Mouse (Mus musculus) liver, embryonic 12.5 days (tissue): ENCODE results near the gene Arntl. TPM values are rescaled to one million over a fixed set of nuclear protein-coding genes. Genes with fewer than 3 reads are reported as not detected.

Source experiments
- ATAC-seq: fragments of 200-750 bp; cut with Nextera tagmentation; 2 replicates; pipeline ENCODE4 v1.8.0; 2017; ENCODE audit warnings: moderate number of reproducible peaks, mild to moderate bottlenecking, moderate library complexity
- H3K27ac ChIP-seq: fragments of 300-500 bp; sonication (generic); 2 replicates; pipeline ENCODE4 v1.5.1; 2016; ENCODE audit warnings: mild to moderate bottlenecking
- H3K27me3 ChIP-seq: fragments of 300-500 bp; sonication (generic); replicated peaks from 2 replicates; pipeline ENCODE4 v1.6.1; 2016; ENCODE audit warnings: mild to moderate bottlenecking, moderate library complexity
- H3K36me3 ChIP-seq: fragments of 300-500 bp; sonication (generic); 2 replicates; pipeline ENCODE4 v1.6.1; 2016; ENCODE audit warnings: mild to moderate bottlenecking, moderate library complexity
- H3K4me1 ChIP-seq: fragments of 300-500 bp; sonication (generic); 2 replicates; pipeline ENCODE4 v1.6.1; 2016
- H3K4me2 ChIP-seq: fragments of 300-500 bp; sonication (generic); 2 replicates; pipeline ENCODE4 v1.6.1; 2016; ENCODE audit warnings: mild to moderate bottlenecking, moderate library complexity
- H3K4me3 ChIP-seq: fragments of 300-500 bp; sonication (generic); 2 replicates; pipeline ENCODE4 v1.5.1; 2016; ENCODE audit warnings: mild to moderate bottlenecking, moderate library complexity
- H3K9ac ChIP-seq: fragments of 300-500 bp; sonication (generic); 2 replicates; pipeline ENCODE4 v1.6.1; 2016; ENCODE audit warnings: mild to moderate bottlenecking, moderate library complexity
- H3K9me3 ChIP-seq: fragments of 300-500 bp; sonication (generic); replicated peaks from 2 replicates; pipeline ENCODE4 v1.6.1; 2016; ENCODE audit warnings: mild to moderate bottlenecking, moderate library complexity
- WGBS: fragments of 180-500 bp; shearing (Covaris S2); methylation state at CpG from one replicate; pipeline ENCODE4 v1.1.7; 2016; ENCODE audit not compliant: insufficient replicate concordance; 5-methylcytosine and 5-hydroxymethylcytosine counted together
- polyA plus RNA-seq: library from polyadenylated mRNA; unstranded; fragments of >200 nt; fragmentation: Nextera tagmentation; extraction: Ambion mirVana; gene quantifications from 2 replicates; pipeline ENCODE4 v1.2.1, GENCODE M21; 2016

Arntl gene
- polyA plus RNA-seq, 1 experiment from 2014 or later = 5.4 TPM

DNA sequence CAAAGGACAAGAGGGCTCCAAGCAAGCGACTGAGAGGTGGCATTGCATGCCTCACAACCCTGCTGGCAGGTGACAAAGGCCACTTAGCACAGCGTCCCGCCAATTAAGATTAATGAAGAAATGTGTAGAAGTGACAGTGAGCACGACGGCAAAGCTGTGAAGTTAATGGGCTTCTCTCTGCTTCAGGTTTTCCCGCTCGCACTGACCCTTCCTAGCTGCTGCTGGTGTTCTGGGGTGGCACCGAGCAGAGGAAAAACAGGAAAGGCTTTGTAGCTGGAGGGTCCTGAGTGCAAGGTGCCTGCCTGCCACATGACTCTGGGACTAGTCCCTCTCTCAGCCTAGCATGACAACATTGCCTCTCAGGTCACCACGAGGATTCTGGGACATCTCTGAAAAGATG is 18.7 kb upstream of the Arntl start:
- no peaks in the 10 kb centered on the region for H3K9me3 ChIP-seq
- H3K27ac ChIP-seq = no peak overlapping the region
- H3K4me3 ChIP-seq = no peak overlapping the region
- no peaks in the 10 kb centered on the region; the same call in none of the 2 replicates for H3K27me3 ChIP-seq
- H3K4me1 ChIP-seq = no peaks in the 10 kb centered on the region
- ATAC-seq = no peak
- H3K36me3 ChIP-seq = no peaks in the 10 kb centered on the region
- H3K9ac ChIP-seq = no peak overlapping the region
- WGBS = 56% methylated on average over 9 of the region's 9 CpGs
- H3K4me2 ChIP-seq = no peak overlapping the region

DNA sequence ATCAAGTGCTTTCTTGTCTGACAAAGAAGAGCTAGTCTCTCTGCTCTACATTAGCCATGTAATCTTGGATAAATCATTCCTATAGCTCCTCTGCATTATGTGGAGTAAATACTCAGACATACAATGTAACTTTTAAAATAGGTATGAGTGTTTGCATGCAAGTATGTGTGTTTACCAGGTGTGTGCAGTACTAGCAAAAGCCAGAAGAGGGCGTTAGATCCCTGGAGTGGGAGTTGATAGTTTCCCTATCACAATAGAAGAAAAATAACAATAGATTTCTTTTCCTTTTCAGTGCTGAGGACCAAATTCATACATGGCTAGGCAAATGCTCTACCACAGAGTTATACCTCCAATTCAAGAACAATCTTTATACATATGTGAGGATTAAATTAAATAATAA is 15.5 kb upstream of the Arntl start:
- H3K27me3 ChIP-seq = no peaks in the 10 kb centered on the region
- no peaks in the 10 kb centered on the region for H3K9me3 ChIP-seq
- WGBS = 42% methylated on average over 1 of the region's 1 CpGs
- no peak for ATAC-seq
- H3K4me1 ChIP-seq = no peaks in the 10 kb centered on the region
- H3K4me3 ChIP-seq = no peak overlapping the region
- no peak overlapping the region for H3K27ac ChIP-seq
- H3K36me3 ChIP-seq = no peaks in the 10 kb centered on the region
- H3K4me2 ChIP-seq = no peak overlapping the region
- no peak overlapping the region for H3K9ac ChIP-seq

DNA sequence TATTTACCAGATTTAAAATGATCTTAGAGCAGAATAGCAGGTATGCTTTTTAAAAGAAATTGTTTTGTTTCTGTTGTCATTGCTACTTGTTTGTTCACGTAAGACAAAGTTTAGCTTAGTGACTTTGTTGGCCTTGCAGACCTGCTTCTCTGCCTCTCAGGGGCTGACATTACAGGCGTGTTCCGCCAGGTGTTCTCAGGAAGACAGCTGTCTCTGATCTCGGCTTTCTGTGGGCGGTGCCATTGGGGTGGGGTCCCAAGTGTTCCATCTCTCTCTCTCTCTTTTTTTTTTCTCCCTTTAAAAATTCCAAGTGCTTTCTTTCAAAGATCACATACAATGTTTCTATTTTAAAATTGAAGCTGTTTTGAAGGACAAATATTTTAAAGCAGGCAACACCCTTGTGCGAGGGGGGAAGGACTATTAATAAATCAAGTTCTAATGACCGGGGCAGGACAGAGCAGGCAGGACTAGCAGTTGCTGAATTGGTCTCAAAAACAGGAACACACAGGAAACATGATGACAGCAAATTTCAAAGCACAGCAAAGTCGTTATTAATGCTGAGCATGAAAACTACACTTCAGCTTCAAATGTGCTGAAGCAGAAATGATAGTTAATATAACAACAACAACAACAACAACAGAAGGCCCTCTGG is 14.4 kb upstream of the Arntl start:
- Histone ChIP-seq H3K27me3 (no peaks in the 10 kb centered on the region), H3K4me1 (peaks cover 6% of the 10 kb centered on the region; the same call in 1 of the 2 replicates), H3K9ac (no peak overlapping the region), H3K9me3 (no peaks in the 10 kb centered on the region), H3K4me3 (no peak overlapping the region), H3K4me2 (no peak overlapping the region), H3K27ac (no peak overlapping the region), H3K36me3 (no peaks in the 10 kb centered on the region)
- 45% methylated on average over 8 of the region's 8 CpGs for WGBS
- no peak for ATAC-seq

DNA sequence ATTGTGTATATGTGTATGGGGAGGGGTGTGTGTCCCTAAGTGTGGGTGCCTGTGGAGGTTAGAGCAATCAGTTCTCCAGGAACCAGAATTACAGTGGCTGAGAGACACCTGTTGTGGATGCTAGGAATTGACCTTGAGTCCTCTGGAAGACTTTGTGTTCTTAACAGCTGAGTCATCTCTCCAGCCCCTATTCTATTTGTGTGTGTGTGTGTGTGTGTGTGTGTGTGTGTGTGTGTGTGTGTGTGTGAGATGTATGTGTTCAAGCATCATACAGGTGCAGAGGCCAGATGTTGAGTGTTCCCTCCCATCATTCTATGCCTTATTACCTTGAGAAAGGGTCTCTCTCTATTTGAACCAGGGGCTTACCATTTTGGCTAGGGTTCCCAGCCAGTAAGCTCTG is 13.4 kb upstream of the Arntl start:
- H3K27ac ChIP-seq = no peak overlapping the region
- no peak for ATAC-seq

GRCm38 (mm10) chr7:113195271-113195670 is 12.0 kb upstream of the Arntl start:
- Histone ChIP-seq H3K4me3 (no peak overlapping the region), H3K4me1 (peaks cover 6% of the 10 kb centered on the region; the same call in 1 of the 2 replicates), H3K9ac (no peak overlapping the region), H3K27me3 (peaks cover 7% of the 10 kb centered on the region; the same call in 1 of the 2 replicates), H3K4me2 (no peak overlapping the region), H3K9me3 (no peaks in the 10 kb centered on the region), H3K36me3 (no peaks in the 10 kb centered on the region), H3K27ac (no peak overlapping the region)
- no peak for ATAC-seq
- WGBS = 61% methylated on average over 2 of the region's 2 CpGs

More for the DNA sequence above, 13.4 kb upstream of the Arntl start:
- no peaks in the 10 kb centered on the region for H3K36me3 ChIP-seq
- peaks cover 6% of the 10 kb centered on the region; the same call in 1 of the 2 replicates for H3K4me1 ChIP-seq
- no peaks in the 10 kb centered on the region for H3K9me3 ChIP-seq
- no peaks in the 10 kb centered on the region for H3K27me3 ChIP-seq
- no peak overlapping the region for H3K4me3 ChIP-seq
- no peak overlapping the region for H3K4me2 ChIP-seq
- H3K9ac ChIP-seq = no peak overlapping the region

DNA sequence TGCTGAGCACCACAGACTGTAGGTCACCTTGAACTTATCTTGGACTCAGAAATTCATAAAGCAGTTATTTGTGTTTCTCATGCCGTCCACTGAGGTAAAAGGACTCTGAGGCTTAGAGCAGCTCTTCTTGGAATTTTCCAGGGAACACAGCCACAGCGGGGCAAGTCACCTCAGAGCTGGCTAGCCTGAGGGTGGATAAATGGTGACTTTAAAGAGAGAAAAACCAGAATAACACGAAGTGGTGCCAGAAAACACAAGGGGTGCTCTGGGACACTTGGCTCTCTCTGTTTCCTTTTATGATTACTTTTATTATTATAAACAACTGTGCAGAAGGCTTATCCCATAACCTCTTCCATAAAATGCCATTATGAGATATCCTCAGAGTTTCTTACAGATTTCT is 11.1 kb upstream of the Arntl start:
- Histone ChIP-seq H3K9ac (no peak overlapping the region), H3K4me3 (no peak overlapping the region), H3K4me2 (no peak overlapping the region), H3K27ac (no peak overlapping the region), H3K9me3 (no peaks in the 10 kb centered on the region), H3K36me3 (no peaks in the 10 kb centered on the region), H3K27me3 (peaks cover 11% of the 10 kb centered on the region), H3K4me1 (peaks cover 6% of the 10 kb centered on the region; the same call in 1 of the 2 replicates)
- ATAC-seq = no peak
- WGBS = 66% methylated on average over 3 of the region's 3 CpGs

GRCm38 (mm10) chr7:113197161-113197775 is 10.0 kb upstream of the Arntl start:
- Histone ChIP-seq H3K4me1 (peaks cover 6% of the 10 kb centered on the region; the same call in 1 of the 2 replicates), H3K4me3 (no peak overlapping the region), H3K4me2 (peak overlapping the region; percentile 6; the same call in 1 of the 2 replicates), H3K27ac (no peak overlapping the region), H3K36me3 (no peaks in the 10 kb centered on the region), H3K27me3 (peaks cover 21% of the 10 kb centered on the region), H3K9ac (no peak overlapping the region), H3K9me3 (no peaks in the 10 kb centered on the region)
- 0 out of 2 replicates have a peak, but pooled peaks have one; percentile 27 for ATAC-seq
- WGBS = 22% methylated on average over 10 of the region's 10 CpGs

DNA sequence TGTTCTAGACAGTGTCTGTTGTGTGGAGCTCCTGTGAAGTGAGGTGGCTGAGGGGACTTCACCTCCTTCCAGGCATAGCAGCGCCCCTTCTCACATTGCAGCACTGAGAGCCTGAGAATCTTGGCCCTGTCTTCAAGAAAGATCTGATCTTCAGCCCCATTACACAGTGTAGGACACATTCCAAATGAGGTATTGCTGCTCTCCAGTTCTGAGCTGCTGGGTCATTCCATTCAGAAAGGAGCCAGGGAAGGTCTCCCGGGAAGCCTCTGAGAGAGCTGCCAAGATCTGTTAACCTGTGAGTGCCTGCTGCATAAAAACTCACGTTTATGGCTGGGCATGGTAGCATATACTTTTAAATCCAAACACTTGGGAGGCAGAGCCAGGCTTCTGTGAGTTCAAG is 5.7 kb upstream of the Arntl start:
- no peaks in the 10 kb centered on the region for H3K9me3 ChIP-seq
- no peak for ATAC-seq
- H3K36me3 ChIP-seq = no peaks in the 10 kb centered on the region
- peaks cover 60% of the 10 kb centered on the region for H3K27me3 ChIP-seq
- H3K4me3 ChIP-seq = no peak overlapping the region
- no peak overlapping the region for H3K27ac ChIP-seq
- H3K4me1 ChIP-seq = peaks cover 6% of the 10 kb centered on the region; the same call in 1 of the 2 replicates
- H3K4me2 ChIP-seq = no peak overlapping the region
- WGBS = 43% methylated on average over 3 of the region's 3 CpGs
- H3K9ac ChIP-seq = no peak overlapping the region

DNA sequence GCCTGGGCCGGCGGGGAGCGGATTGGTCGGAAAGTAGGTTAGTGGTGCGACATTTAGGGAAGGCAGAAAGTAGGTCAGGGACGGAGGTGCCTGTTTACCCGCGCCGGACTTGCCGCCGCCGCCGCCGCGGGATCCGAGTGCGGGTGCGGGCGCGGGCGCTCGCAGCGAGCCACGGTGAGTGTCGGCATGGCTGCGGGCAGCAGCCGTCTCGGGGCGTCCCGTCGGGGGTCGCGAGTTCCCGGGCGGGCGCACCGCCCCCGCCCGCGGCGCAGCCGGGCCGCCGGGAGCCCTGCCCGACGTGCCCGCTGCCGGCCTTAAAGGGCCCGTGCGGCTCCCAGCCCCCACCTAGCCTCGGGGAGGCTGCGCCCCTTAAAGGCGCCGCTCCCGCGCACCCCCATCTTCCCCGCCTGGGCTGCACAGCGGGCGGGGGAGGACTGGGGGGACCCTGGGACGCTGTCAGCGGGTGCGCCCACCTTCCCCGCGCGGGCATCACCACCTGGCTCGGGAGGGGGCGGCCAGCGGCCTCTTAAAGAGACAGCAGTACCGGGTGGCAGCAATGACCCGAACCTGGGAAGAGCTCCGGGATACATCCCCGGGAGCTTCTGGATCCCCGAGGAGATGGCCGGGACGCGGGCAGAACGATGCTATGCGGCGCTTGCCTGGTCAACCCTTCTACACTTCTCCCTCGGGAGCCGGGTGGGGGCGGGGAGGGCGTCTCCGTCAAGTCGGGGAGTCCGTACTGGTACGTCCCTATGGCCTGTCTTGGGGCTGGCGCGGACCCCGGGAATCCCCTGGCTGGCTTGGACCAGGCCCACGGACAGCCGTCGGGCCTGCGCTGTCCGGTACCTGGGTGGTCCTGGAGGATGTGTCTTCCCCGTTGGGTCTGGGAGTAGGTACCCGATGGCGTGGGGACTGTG is 464 bp downstream of the Arntl start:
- 0 out of 2 replicates have a peak overlapping the region, but pooled peaks have one; percentile 56 for H3K27ac ChIP-seq

DNA sequence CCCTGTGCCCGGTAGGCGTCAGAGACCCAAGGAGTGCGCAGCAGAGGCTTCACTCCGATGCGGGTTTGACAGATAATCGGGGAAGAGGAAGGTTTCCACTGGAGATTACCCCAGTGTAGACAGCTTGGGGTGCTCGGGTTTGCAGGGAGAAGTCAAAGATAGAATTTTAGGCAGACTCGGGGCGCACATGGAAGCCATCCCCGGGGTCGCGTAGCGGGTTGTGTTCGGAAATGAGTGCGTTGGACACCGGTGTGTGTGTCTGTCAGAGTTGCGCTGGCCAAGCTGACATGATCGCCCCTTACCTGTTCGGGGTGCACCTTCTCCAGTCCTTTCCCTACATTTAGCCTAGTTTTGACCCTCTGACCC is 1.1 kb downstream of the Arntl start:
- Histone ChIP-seq H3K27me3 (peaks cover 83% of the 10 kb centered on the region), H3K4me2 (peak overlapping the region; percentile 81), H3K9ac (no peak overlapping the region), H3K36me3 (no peaks in the 10 kb centered on the region), H3K4me3 (peak overlapping the region; percentile 67), H3K9me3 (no peaks in the 10 kb centered on the region), H3K4me1 (peaks cover 11% of the 10 kb centered on the region), H3K27ac (no peak overlapping the region)
- ATAC-seq = no peak
- WGBS = 3% methylated on average over 19 of the region's 19 CpGs

More for the DNA sequence above, 464 bp downstream of the Arntl start:
- Histone ChIP-seq H3K4me1 (peaks cover 11% of the 10 kb centered on the region), H3K4me3 (peak overlapping the region; percentile 67), H3K27me3 (peaks cover 89% of the 10 kb centered on the region), H3K4me2 (peak overlapping the region; percentile 81), H3K9ac (peak overlapping the region; percentile 52), H3K36me3 (no peaks in the 10 kb centered on the region), H3K9me3 (no peaks in the 10 kb centered on the region)
- peak; percentile 53 for ATAC-seq
- WGBS = 1% methylated on average over 91 of the region's 98 CpGs

GRCm38 (mm10) chr7:113210441-113210840 is 3.2 kb downstream of the Arntl start:
- H3K4me1 ChIP-seq = peaks cover 11% of the 10 kb centered on the region
- H3K36me3 ChIP-seq = no peaks in the 10 kb centered on the region
- peaks cover 83% of the 10 kb centered on the region for H3K27me3 ChIP-seq
- H3K27ac ChIP-seq = no peak overlapping the region
- 31% methylated on average over 4 of the region's 4 CpGs for WGBS
- no peak for ATAC-seq
- H3K4me2 ChIP-seq = no peak overlapping the region
- no peak overlapping the region for H3K4me3 ChIP-seq
- H3K9me3 ChIP-seq = no peaks in the 10 kb centered on the region
- H3K9ac ChIP-seq = no peak overlapping the region
